Mouse (Mus musculus) urinary bladder, postnatal 10 days (tissue): ENCODE results near the gene Crygb.

Experiments
- DNase-seq: peaks from one replicate; pipeline ENCODE4 v3.0.0; 2022; ENCODE audit warnings: low spot score

Gene Crygb

GRCm38 (mm10) chr1:65082188-65082587 is at the start of gene Crygb:
Gene Crygb (minus strand): TSS chr1:65082288.
- DNase-seq = no peak

DNA sequence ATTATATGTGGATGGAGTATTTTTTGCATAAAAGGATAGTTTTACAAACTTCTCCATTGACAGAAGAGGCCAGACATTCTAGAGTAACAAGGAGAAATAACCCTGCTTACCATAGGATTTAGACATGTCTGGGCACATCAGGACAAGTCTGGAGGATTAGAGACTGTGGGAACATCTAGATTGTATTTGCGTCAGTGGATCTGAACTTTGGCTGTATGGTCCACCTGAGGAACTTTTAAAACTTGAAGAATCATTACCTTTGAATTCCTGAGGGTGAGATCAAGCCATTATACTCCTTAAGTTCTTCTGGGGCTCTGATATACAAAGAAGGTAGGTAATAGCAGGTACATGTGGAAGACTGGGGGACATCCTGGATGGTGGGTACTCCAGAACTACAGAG is 49.6 kb upstream of the Crygb start:
- DNase-seq = no peak

DNA sequence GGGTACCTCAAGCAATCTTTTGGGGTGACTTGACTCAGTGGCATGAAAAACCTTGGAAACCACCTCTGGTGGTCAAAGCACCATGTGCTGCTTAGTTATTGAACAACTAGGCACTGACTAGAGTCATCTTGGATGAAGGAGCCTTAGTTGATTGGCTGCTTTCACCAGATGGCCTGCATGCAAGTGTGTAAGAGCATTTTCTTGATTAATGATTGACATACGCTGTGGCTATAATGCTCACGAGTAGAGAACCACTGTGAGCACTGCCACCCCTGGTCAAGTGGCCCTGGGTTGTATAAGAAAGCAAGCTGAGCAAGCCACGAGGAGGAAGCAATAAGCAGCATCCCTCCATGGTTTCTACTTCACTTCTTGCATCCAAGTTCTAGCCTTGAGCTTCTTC is 48.1 kb upstream of the Crygb start:
- no peak for DNase-seq

DNA sequence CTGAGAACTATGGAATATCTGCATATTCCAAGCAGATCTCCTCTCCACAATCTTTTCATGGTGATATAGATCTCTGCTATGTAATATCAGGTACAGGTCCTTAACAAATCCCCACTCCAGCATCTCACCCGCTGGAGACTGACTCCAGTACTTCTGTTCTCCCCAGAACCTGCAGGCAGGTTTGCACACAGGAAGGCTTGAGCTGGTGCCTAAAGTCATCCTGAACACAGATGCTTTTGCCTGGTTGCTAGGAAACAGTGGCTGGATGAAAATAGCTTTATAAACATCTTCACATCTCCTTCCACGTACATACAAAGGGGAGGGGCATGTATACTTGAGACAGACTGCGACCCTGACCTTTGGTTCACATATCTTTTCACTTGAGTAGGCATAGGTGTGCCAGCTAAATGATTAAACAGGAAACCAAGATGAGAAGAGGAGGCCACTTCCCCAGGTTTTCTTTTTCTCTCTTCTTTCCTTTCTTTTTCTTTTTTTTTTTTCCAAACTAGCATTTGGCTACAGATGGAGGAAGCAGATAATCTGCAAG is 47.6 kb upstream of the Crygb start:
- no peak for DNase-seq

GRCm38 (mm10) chr1:65122574-65123372 is 40.7 kb upstream of the Crygb start, which contains the start of gene D630023F18Rik:
Gene D630023F18Rik (minus strand): TSS chr1:65123214.
- DNase-seq = no peak

DNA sequence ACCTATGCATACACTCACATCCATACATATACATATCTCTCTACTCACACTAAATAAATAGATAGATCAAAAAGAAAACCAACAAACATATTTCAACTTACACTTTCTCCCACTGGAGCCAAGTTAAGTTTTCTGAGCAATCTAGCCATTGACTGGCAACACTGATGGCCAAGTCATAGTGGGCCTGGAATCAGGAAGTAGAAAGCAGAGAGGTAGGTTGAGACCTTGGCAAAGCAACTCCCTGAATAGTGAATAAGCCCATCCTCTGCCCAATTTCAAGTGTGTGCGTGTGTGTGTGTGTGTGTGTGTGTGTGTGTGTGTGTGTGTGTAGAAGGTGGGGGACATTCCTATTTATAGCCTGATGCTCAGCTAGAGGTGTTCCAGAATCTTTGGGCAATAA is 37.4 kb upstream of the Crygb start, which contains the start of gene Gm28845:
Gene Gm28845 (minus strand): TSS at position 121 of the 400 bp plus-strand sequence.
- no peak for DNase-seq

DNA sequence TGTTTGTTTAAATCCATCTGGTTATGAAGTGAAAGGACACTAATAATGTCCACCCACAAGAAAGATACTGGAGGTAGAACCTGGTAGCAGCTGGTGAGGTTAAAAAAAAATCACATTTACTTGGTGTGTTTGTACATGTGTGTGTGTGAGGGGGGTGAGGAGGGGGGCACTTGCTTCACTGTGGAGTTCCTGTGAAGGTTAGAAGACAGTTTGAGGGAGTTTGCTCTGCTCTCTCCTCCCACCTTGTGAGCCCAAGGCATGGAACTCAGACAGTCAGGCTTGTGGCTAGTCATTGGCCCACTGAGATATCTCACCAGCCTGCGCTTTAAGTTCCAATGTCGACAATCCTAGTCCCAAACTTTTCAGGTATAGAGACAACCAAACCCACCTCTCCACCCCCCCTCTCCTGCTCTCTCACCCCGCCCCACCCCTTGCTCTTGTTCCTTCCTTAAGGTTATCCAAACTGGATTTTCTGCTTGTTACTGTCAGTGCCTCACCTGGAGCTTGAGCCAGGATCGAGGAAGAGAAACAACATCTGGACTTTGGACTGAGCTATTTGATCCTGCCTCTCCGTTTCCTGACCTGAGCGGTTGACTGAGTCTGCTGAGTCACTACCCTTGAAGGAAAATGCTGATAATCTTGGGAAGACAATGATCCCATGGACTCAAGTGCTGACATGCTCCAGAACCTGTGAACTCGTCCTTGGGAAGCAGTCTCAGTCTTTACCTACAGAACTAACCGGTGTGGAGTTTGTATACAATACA is 36.2 kb upstream of the Crygb start:
- DNase-seq = no peak

GRCm38 (mm10) chr1:65113536-65114172 is 31.6 kb upstream of the Crygb start:
- DNase-seq = no peak

- DNase-seq = no peak
Observed at GRCm38 (mm10) chr1:65112807-65113196, 30.7 kb upstream of the Crygb start.

- DNase-seq = peak; percentile 36
Observed at GRCm38 (mm10) chr1:65112031-65112806, 30.1 kb upstream of the Crygb start.

DNA sequence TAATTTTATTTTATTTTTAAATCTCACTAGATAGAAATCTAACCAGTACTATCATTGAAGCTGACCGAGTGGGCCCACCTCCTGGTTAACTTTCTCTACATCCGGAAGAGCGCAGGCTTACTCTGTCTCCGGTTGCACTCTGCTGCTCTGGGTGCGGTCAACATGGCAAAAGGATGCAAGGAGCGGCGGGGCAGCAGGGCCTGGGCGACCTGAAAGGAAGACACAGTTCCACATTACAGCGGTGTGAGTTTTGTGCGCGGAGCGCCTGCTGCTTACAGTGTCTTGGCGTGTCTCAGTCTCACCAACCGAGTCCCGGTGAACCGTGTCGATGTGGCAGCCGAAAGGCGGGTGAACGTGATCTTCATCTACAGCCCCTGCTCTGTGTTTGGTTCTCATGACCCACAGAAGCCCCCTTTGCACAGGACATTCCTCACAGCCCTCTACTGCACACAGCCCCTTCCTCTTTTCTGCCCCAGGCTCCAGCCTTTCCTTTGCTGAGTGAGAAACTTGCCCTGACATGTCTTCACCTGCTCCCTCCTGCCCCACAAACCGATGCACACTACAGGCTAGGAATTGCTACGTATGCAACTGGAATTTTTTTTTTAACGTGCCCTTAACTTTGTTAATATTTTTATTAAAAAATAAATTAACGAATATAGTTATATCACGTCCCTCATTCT is 27.8 kb upstream of the Crygb start:
- DNase-seq = no peak

- DNase-seq = no peak
Observed at GRCm38 (mm10) chr1:65109196-65109595, 27.1 kb upstream of the Crygb start.

- DNase-seq = no peak
Observed at GRCm38 (mm10) chr1:65107654-65108279, 25.7 kb upstream of the Crygb start.

GRCm38 (mm10) chr1:65103273-65103672 is 21.2 kb upstream of the Crygb start, which contains the start of gene Cryga:
Gene Cryga (minus strand): TSS chr1:65103373.
- no peak for DNase-seq

DNA sequence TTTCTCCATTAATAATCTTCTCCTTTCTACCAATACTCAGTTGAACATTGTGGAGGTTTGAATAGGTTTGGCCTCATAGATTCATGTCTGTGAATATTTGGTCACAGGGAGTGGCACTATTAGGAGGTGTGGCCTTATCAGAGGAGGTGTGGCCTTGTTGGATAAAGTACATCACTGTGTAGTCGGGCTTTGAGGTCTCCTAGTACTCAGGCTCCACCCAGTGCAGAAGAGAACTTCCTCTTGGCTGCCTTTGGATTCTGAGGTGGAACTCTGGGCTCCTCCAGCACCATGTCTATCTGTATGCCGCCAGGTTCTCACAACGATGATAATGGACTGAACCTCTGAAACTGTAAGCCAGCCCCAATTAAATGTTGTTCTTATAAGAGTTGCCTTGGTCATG is 14.9 kb upstream of the Crygb start:
- DNase-seq = no peak

GRCm38 (mm10) chr1:65091566-65091965 is 9.5 kb upstream of the Crygb start:
- DNase-seq = no peak

- DNase-seq = no peak
Observed at GRCm38 (mm10) chr1:65090370-65090769, 8.3 kb upstream of the Crygb start.

- no peak for DNase-seq
Observed at GRCm38 (mm10) chr1:65088567-65089356, 6.7 kb upstream of the Crygb start.

GRCm38 (mm10) chr1:65075607-65076006 is 6.5 kb downstream of the Crygb start:
- DNase-seq = no peak

GRCm38 (mm10) chr1:65073589-65073988 is 8.5 kb downstream of the Crygb start, which contains the start of gene Crygc:
Gene Crygc (minus strand): TSS chr1:65073689.
- DNase-seq = no peak
